Mouse (Mus musculus): ENCODE results near the gene Dhx37. TPM values are rescaled to one million over a fixed set of nuclear protein-coding genes. Genes with fewer than 3 reads are reported as not detected.
A peak's percentile ranks its signal among the peaks of the same experiment; 100 is the strongest.

Dhx37 gene
- total RNA-seq, 1 experiment = 24.7 TPM

GRCm38 (mm10) chr5:125475601-125476285 is 41.8 kb upstream of the Dhx37 start, which contains the start of gene Aacs:
Gene Aacs, plus strand, starts transcription at chr5:125475814.
- Histone ChIP-seq H3K36me3 (ENCODE audit: control insufficient read depth, insufficient read depth, low read length, poor library complexity, severe bottlenecking) (no peaks in the 10 kb centered on the region), H3K27ac (ENCODE audit: insufficient read depth, low read depth, low read length, poor library complexity, severe bottlenecking) (no peak within 1 kb of the TSS), H3K9me3 (ENCODE audit: control insufficient read depth, insufficient read depth, low read depth, low read length) (no peaks in the 10 kb centered on the region), H3K4me1 (ENCODE audit: control insufficient read depth in 2 of 2, insufficient read depth in 2 of 2, low read length in 2 of 2, poor library complexity in 1 of 2) (peaks cover 1 to 8% of the 10 kb centered on the region in 2 experiments; a peak in 2 of 4 replicates), H3K9ac (ENCODE audit: insufficient read depth, low read depth, low read length, poor library complexity, severe bottlenecking) (peak within 1 kb of the TSS; percentile 73), H3K4me3 (ENCODE audit: insufficient read depth in 1 of 2, low read depth in 1 of 2, low read length in 2 of 2, poor library complexity in 1 of 2, severe bottlenecking in 1 of 2) (peak within 1 kb of the TSS; percentile 77)
- DNase-seq (ENCODE audit: low read depth, low spot score) = peak; percentile 87
- TF ChIP-seq CHD2 (IDR thresholded peaks at IDR 0.05; ENCODE audit: low read depth, low read length) = peak; percentile 81
- no peak for TF ChIP-seq MAFK (IDR thresholded peaks at IDR 0.05; ENCODE audit: insufficient read depth, low read depth, low read length)
- no peak for TF ChIP-seq ZNF384 (IDR thresholded peaks at IDR 0.05; ENCODE audit: low read depth, low read length)
- TF ChIP-seq HCFC1 (IDR thresholded peaks at IDR 0.05; ENCODE audit: borderline replicate concordance, insufficient read depth, low read length) = peak; percentile 51; the same call in 1 of the 2 replicates
- in situ Hi-C loops (cut with MboI; ENCODE audit: low sequenced_read_pairs in 2 of 2, unreplicated experiment in 2 of 2) = no loop called here

- no peak overlapping the region for H3K27ac ChIP-seq (ENCODE audit: insufficient read depth, low read depth, low read length, poor library complexity, severe bottlenecking)
- in situ Hi-C loops (cut with MboI; ENCODE audit: low sequenced_read_pairs in 2 of 2, unreplicated experiment in 2 of 2) = no loop called here
- TF ChIP-seq ZC3H11A (IDR thresholded peaks at IDR 0.05; ENCODE audit: borderline replicate concordance, low read depth, low read length) (no peak), MAFK (IDR thresholded peaks at IDR 0.05; ENCODE audit: insufficient read depth, low read depth, low read length) (no peak)
Observed at GRCm38 (mm10) chr5:125475030-125475429, 41.1 kb upstream of the Dhx37 start.

GRCm38 (mm10) chr5:125472796-125473475 is 39.0 kb upstream of the Dhx37 start:
- Histone ChIP-seq H3K9ac (ENCODE audit: insufficient read depth, low read depth, low read length, poor library complexity, severe bottlenecking) (no peak overlapping the region), H3K4me3 (ENCODE audit: insufficient read depth in 1 of 2, low read depth in 1 of 2, low read length in 2 of 2, poor library complexity in 1 of 2, severe bottlenecking in 1 of 2) (no peak overlapping the region), H3K4me1 (ENCODE audit: control insufficient read depth in 2 of 2, insufficient read depth in 2 of 2, low read length in 2 of 2, poor library complexity in 1 of 2) (peaks cover 7 to 10% of the 10 kb centered on the region in 2 experiments), H3K27ac (ENCODE audit: insufficient read depth, low read depth, low read length, poor library complexity, severe bottlenecking) (no peak overlapping the region), H3K36me3 (ENCODE audit: control insufficient read depth, insufficient read depth, low read length, poor library complexity, severe bottlenecking) (no peaks in the 10 kb centered on the region), H3K9me3 (ENCODE audit: control insufficient read depth, insufficient read depth, low read depth, low read length) (no peaks in the 10 kb centered on the region)
- TF ChIP-seq MAFK (IDR thresholded peaks at IDR 0.05; ENCODE audit: insufficient read depth, low read depth, low read length) = no peak
- TF ChIP-seq ZNF384 (IDR thresholded peaks at IDR 0.05; ENCODE audit: low read depth, low read length) = no peak
- TF ChIP-seq ZC3H11A (IDR thresholded peaks at IDR 0.05; ENCODE audit: borderline replicate concordance, low read depth, low read length) = no peak
- TF ChIP-seq CHD2 (IDR thresholded peaks at IDR 0.05; ENCODE audit: low read depth, low read length) = no peak
- no peak for TF ChIP-seq HCFC1 (IDR thresholded peaks at IDR 0.05; ENCODE audit: borderline replicate concordance, insufficient read depth, low read length)
- in situ Hi-C loops (cut with MboI; ENCODE audit: low sequenced_read_pairs in 2 of 2, unreplicated experiment in 2 of 2) = no loop called here
- DNase-seq (ENCODE audit: low read depth, low spot score) = no peak

More at GRCm38 (mm10) chr5:125475030-125475429, 41.1 kb upstream of the Dhx37 start:
- Histone ChIP-seq H3K4me1 (ENCODE audit: control insufficient read depth in 2 of 2, insufficient read depth in 2 of 2, low read length in 2 of 2, poor library complexity in 1 of 2) (peaks cover 1 to 8% of the 10 kb centered on the region in 2 experiments; a peak in 2 of 4 replicates), H3K36me3 (ENCODE audit: control insufficient read depth, insufficient read depth, low read length, poor library complexity, severe bottlenecking) (no peaks in the 10 kb centered on the region), H3K9me3 (ENCODE audit: control insufficient read depth, insufficient read depth, low read depth, low read length) (no peaks in the 10 kb centered on the region), H3K9ac (ENCODE audit: insufficient read depth, low read depth, low read length, poor library complexity, severe bottlenecking) (no peak overlapping the region), H3K4me3 (ENCODE audit: insufficient read depth in 1 of 2, low read depth in 1 of 2, low read length in 2 of 2, poor library complexity in 1 of 2, severe bottlenecking in 1 of 2) (peak overlapping the region; percentile 63 to 77; a peak in 3 of 4 replicates)
- DNase-seq (ENCODE audit: low read depth, low spot score) = no peak

GRCm38 (mm10) chr5:125470713-125471112 is 36.8 kb upstream of the Dhx37 start:
- no peak overlapping the region for H3K4me3 ChIP-seq (ENCODE audit: insufficient read depth in 1 of 2, low read depth in 1 of 2, low read length in 2 of 2, poor library complexity in 1 of 2, severe bottlenecking in 1 of 2)

More at GRCm38 (mm10) chr5:125470713-125471112, 36.8 kb upstream of the Dhx37 start:
- Histone ChIP-seq H3K9me3 (ENCODE audit: control insufficient read depth, insufficient read depth, low read depth, low read length) (no peaks in the 10 kb centered on the region), H3K27ac (ENCODE audit: insufficient read depth, low read depth, low read length, poor library complexity, severe bottlenecking) (no peak overlapping the region), H3K9ac (ENCODE audit: insufficient read depth, low read depth, low read length, poor library complexity, severe bottlenecking) (no peak overlapping the region), H3K4me1 (ENCODE audit: control insufficient read depth in 2 of 2, insufficient read depth in 2 of 2, low read length in 2 of 2, poor library complexity in 1 of 2) (peaks cover 2 to 6% of the 10 kb centered on the region in 2 experiments; a peak in 3 of 4 replicates), H3K36me3 (ENCODE audit: control insufficient read depth, insufficient read depth, low read length, poor library complexity, severe bottlenecking) (no peaks in the 10 kb centered on the region)
- in situ Hi-C loops (cut with MboI; ENCODE audit: low sequenced_read_pairs in 2 of 2, unreplicated experiment in 2 of 2) = no loop called here
- TF ChIP-seq CHD2 (IDR thresholded peaks at IDR 0.05; ENCODE audit: low read depth, low read length) = no peak
- DNase-seq (ENCODE audit: low read depth, low spot score) = no peak
